Mouse (Mus musculus) megakaryocyte-erythroid progenitor cell, adult 5 weeks (primary cell): Measurements from ENCODE around the gene Acot4. TPM values are rescaled to one million over a fixed set of nuclear protein-coding genes. Genes with fewer than 3 reads are reported as not detected.

Experiments used
- polyA plus RNA-seq: library from polyadenylated mRNA; stranded (reverse); fragments of >175 nt; gene quantifications from 2 replicates; pipeline ENCODE4 v1.2.3, GENCODE M21; 2012

Acot4 gene
- 0.05 and 0.10 TPM in 2 replicates for polyA plus RNA-seq

DNA sequence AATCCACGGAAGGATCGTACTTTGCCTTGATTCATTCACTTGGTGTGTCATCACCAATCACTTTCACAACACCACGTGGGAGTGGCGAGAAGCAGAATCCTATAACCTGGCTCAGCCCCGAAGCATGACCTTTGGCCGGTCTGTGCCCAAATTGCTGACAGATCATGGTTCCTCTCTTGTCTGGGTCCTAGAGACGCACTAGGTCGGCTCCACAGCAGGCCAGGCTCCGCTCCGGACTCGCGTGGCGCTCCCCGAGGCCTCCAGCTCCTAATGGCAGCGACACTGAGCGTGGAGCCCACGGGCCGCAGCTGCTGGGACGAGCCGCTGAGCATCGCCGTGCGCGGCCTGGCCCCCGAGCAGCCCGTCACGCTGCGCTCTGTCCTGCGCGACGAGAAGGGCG, at the start of gene Acot4:
Gene Acot4 (plus strand): TSS at position 139 of the 400 bp plus-strand sequence.

DNA sequence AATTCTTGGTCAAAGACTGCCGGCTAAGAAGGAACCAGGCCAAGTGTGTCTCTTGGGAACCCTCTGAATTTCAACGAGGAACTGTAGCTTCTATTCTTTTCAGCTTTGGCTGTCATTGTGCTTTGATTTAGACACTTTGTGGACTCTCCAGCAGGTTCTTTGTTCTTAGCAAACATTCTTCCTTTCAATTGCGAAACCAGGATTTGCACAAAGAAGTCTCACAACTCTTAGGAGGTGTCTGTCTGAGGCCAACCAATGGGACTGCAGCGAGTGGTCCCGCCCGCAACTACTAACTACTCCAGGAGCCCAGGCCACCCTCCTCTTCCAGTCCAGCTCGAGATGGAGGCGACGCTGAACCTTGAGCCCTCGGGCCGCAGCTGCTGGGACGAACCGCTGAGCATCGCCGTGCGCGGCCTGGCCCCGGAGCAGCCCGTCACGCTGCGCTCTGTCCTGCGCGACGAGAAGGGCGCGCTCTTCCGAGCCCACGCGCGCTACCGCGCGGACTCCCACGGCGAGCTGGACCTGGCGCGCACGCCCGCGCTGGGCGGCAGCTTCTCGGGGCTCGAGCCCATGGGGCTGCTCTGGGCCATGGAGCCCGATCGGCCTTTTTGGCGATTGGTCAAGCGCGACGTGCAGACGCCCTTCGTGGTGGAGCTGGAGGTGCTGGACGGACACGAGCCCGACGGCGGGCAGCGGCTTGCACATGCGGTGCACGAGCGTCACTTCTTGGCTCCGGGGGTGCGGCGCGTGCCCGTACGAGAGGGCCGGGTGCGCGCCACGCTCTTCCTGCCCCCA, 28.8 kb upstream of the Acot4 start, which contains the start of gene Acot1:
Gene Acot1 (plus strand): TSS at position 320 of the 795 bp plus-strand sequence.

DNA sequence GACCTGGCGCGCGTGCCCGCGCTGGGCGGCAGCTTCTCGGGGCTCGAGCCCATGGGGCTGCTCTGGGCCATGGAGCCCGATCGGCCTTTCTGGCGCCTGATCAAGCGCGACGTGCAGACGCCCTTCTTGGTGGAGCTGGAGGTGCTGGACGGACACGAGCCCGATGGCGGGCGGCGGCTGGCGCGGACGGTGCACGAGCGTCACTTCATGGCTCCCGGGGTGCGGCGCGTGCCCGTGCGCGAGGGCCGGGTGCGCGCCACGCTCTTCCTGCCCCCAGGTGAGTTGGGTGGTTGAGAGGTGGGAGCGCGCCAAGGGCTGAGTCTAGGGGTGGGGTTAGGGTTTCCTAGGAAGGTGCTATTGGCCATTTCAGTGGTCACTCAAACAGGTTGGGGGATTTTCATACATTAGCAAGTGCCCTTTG, 522 bp downstream of the Acot4 start, which contains the start of gene Gm49366:
Gene Gm49366 (plus strand): TSS at position 245 of the 421 bp plus-strand sequence.

DNA sequence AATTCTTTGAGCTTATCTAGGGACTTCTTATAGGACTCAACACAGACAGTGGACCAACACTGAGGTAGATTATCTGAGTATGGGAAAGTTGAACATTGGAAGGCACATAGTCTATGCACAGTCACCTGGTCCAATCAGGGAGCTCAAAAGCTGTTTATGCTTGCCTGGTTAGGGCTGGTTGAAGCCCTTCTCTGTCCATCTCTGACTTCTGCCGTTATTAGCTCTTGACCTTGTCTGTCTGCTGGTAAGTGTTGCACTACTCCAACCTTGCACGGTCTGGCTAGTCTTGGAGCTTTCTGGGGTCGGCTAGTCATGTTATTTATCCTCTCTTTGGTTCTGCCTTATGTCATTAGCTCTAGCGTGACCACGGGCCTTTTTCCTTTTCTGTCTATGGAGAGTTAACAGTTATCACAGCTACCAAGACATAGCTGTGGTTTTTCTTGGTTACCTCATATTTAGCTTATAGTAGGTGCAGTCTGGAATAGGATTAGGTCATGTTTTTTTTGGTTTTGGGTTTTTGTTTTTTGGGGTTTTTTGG, 13.8 kb downstream of the Acot4 start, which contains the start of gene Acot3:
Gene Acot3 (plus strand): TSS at position 208 of the 538 bp plus-strand sequence.

DNA sequence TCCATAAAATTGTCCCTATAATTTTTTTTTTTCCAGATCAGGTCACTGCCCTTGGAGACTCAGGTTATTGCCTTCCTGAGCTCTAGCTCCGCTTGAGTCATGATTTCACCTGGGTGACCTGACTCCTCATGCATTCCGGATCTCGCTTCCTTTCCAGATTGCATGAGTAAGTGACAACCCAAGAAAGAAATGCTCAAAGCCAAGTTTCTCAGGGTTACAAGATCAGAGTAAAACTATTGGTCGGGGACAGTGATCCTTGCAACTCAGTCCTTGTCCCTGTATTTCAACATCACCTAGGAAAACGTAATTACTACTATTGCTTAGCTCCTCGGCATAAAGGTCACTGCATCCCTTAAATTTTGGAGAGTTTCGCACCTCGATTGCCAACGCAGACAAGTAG, 30.8 kb downstream of the Acot4 start, which contains the start of gene Acot5:
Gene Acot5 (plus strand): TSS at position 340 of the 400 bp plus-strand sequence.

Other genes starting within 250 kb of the Acot4 start
- 12.8 and 16.1 TPM in 2 replicates for gene Numb, start 116.4 kb upstream of the Acot4 start, polyA plus RNA-seq
- 46.2 and 48.3 TPM in 2 replicates for gene Riox1, start 87.8 kb upstream of the Acot4 start, polyA plus RNA-seq
- gene Heatr4, start 53.5 kb upstream of the Acot4 start, polyA plus RNA-seq, result 0.03 TPM in 1 of 2 replicates, not detected in the other
- gene Acot2, start 50.5 kb upstream of the Acot4 start, polyA plus RNA-seq, result 10.3 and 10.9 TPM in 2 replicates
- gene Acot1, start 28.9 kb upstream of the Acot4 start, polyA plus RNA-seq, result 6.9 and 7.1 TPM in 2 replicates
- not detected in 2 replicates for gene Gm49366, start 556 bp downstream of the Acot4 start, polyA plus RNA-seq
- gene Acot3, start 13.8 kb downstream of the Acot4 start, polyA plus RNA-seq, result not detected in 2 replicates
- gene Acot5, start 30.9 kb downstream of the Acot4 start, polyA plus RNA-seq, result not detected in 2 replicates
- gene Acot6, start 62.3 kb downstream of the Acot4 start, polyA plus RNA-seq, result 0.34 and 0.37 TPM in 2 replicates
- 0.03 and 0.10 TPM in 2 replicates for gene Dnal1, start 76.0 kb downstream of the Acot4 start, polyA plus RNA-seq
- 0.11 and 0.38 TPM in 2 replicates for gene Pnma1, start 110.1 kb downstream of the Acot4 start, polyA plus RNA-seq
- 73.5 and 102 TPM in 2 replicates for gene Elmsan1, start 180.5 kb downstream of the Acot4 start, polyA plus RNA-seq
- gene Ptgr2, start 246.9 kb downstream of the Acot4 start, polyA plus RNA-seq, result 2.2 and 4.7 TPM in 2 replicates